30 mouse cellular contexts compared by ENCODE assay signal in the genomic region with DNA sequence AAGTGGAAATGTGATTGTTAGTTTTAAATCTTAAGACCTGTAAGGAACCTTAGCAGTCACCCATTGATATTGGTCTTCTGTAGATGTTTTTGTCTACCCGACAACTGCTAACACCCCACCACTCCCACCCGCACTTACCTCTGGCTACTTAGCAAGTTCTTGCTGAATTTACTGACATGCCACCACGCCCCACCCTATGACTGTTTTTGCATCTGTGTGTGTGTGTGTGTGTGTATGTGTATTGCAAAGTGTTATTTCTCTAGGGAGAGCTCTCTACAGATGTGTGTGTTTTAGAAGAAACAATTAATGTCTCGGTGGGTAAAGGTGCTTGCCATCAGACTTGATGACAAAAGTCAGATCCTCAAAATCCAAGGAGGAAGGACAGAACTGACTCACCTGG. TPM values are rescaled to one million over a fixed set of nuclear protein-coding genes. Genes with fewer than 3 reads are reported as not detected.
A peak's percentile ranks its signal among the peaks of the same experiment; 100 is the strongest.
DNase-seq lines count a peak whose midpoint lies in the region; ATAC-seq and TF ChIP-seq lines count a peak whose summit lies in the region.
"Had no signal": no experiment of that assay in that cellular context is flagged by ENCODE, and none has a peak within 500 bp of the region (broad histone marks: within the 10 kb centered on the region; RNA-seq: fewer than 3 reads in every experiment).

TSS of gene Gm17482 (plus strand) at position 301 of the 400 bp plus-strand sequence.

- no peaks in the 10 kb centered on the region for H3K27me3 ChIP-seq in forebrain, embryonic 15.5 days
- no peaks in the 10 kb centered on the region for H3K27me3 ChIP-seq in forebrain, embryonic 16.5 days (replicated peaks; ENCODE audit: control insufficient read depth, insufficient read depth, low read length)
- H3K27me3 ChIP-seq in hindbrain, postnatal 0 days (ENCODE audit: insufficient read depth, low read length) = no peaks in the 10 kb centered on the region
- no peaks in the 10 kb centered on the region for H3K27me3 ChIP-seq in hindbrain, embryonic 16.5 days (replicated peaks; ENCODE audit: control insufficient read depth, insufficient read depth, low read length)
- no peaks in the 10 kb centered on the region for H3K27me3 ChIP-seq in midbrain, embryonic 15.5 days (replicated peaks)
- no peaks in the 10 kb centered on the region for H3K27me3 ChIP-seq in midbrain, embryonic 16.5 days (ENCODE audit: control insufficient read depth, insufficient read depth, low read depth, low read length)
- H3K27me3 ChIP-seq: midbrain, embryonic 12.5 days had no signal

- 68% methylated on average over 4 of the region's 4 CpGs for whole genome bisulfite sequencing in forebrain, embryonic 15.5 days
- 74% methylated on average over 4 of the region's 4 CpGs for WGBS in forebrain, embryonic 16.5 days
- WGBS in hindbrain, postnatal 0 days = 76% methylated on average over 4 of the region's 4 CpGs
- 79% methylated on average over 4 of the region's 4 CpGs for WGBS in hindbrain, embryonic 16.5 days
- WGBS in midbrain, embryonic 15.5 days = 71% methylated on average over 4 of the region's 4 CpGs
- WGBS in midbrain, embryonic 16.5 days = 77% methylated on average over 4 of the region's 4 CpGs
- 48% methylated on average over 4 of the region's 4 CpGs for WGBS in olfactory bulb, adult 2 months

- H3K9ac ChIP-seq in forebrain, embryonic 15.5 days (replicated peaks) = no peak within 1 kb of the TSS
- no peak within 1 kb of the TSS for H3K9ac ChIP-seq in forebrain, embryonic 16.5 days (replicated peaks; ENCODE audit: low read depth, low read length)
- no peak within 1 kb of the TSS for H3K9ac ChIP-seq in hindbrain, postnatal 0 days (replicated peaks; ENCODE audit: low read length)
- H3K9ac ChIP-seq in hindbrain, embryonic 16.5 days (ENCODE audit: low read depth, low read length) = no peak within 1 kb of the TSS
- H3K9ac ChIP-seq in midbrain, embryonic 15.5 days = no peak within 1 kb of the TSS
- H3K9ac ChIP-seq in midbrain, embryonic 16.5 days (ENCODE audit: low read depth, low read length) = no peak within 1 kb of the TSS
- H3K9ac ChIP-seq: heart, embryonic 13.5 days; midbrain, embryonic 12.5 days had no signal

- no peaks in the 10 kb centered on the region for H3K36me3 ChIP-seq in forebrain, embryonic 15.5 days
- no peaks in the 10 kb centered on the region for H3K36me3 ChIP-seq in forebrain, embryonic 16.5 days (ENCODE audit: control insufficient read depth, insufficient read depth)
- H3K36me3 ChIP-seq in hindbrain, postnatal 0 days (ENCODE audit: insufficient read depth, low read length) = no peaks in the 10 kb centered on the region
- H3K36me3 ChIP-seq in hindbrain, embryonic 16.5 days (ENCODE audit: control insufficient read depth, insufficient read depth, low read length) = no peaks in the 10 kb centered on the region
- no peaks in the 10 kb centered on the region for H3K36me3 ChIP-seq in midbrain, embryonic 15.5 days (replicated peaks)
- H3K36me3 ChIP-seq in midbrain, embryonic 16.5 days (ENCODE audit: control insufficient read depth, insufficient read depth, low read length) = no peaks in the 10 kb centered on the region
- H3K36me3 ChIP-seq: heart, embryonic 13.5 days; midbrain, embryonic 12.5 days had no signal

- no peaks in the 10 kb centered on the region for H3K9me3 ChIP-seq in forebrain, embryonic 15.5 days
- no peaks in the 10 kb centered on the region for H3K9me3 ChIP-seq in forebrain, embryonic 16.5 days (ENCODE audit: control insufficient read depth, low read length)
- H3K9me3 ChIP-seq in hindbrain, postnatal 0 days (ENCODE audit: low read length) = no peaks in the 10 kb centered on the region
- H3K9me3 ChIP-seq in hindbrain, embryonic 16.5 days (ENCODE audit: control insufficient read depth, low read length) = no peaks in the 10 kb centered on the region
- H3K9me3 ChIP-seq in midbrain, embryonic 15.5 days = no peaks in the 10 kb centered on the region
- H3K9me3 ChIP-seq in midbrain, embryonic 16.5 days (replicated peaks; ENCODE audit: control insufficient read depth, low read length, poor library complexity, severe bottlenecking) = no peaks in the 10 kb centered on the region
- H3K9me3 ChIP-seq: heart, embryonic 13.5 days; midbrain, embryonic 12.5 days had no signal

- H3K27ac ChIP-seq in forebrain, embryonic 15.5 days (replicated peaks) = no peak within 1 kb of the TSS
- H3K27ac ChIP-seq in forebrain, embryonic 16.5 days (ENCODE audit: low read length) = no peak within 1 kb of the TSS
- H3K27ac ChIP-seq in hindbrain, postnatal 0 days = peak within 1 kb of the TSS; percentile 64
- no peak within 1 kb of the TSS for H3K27ac ChIP-seq in hindbrain, embryonic 16.5 days (ENCODE audit: low read depth, low read length)
- H3K27ac ChIP-seq in midbrain, embryonic 15.5 days = no peak within 1 kb of the TSS
- no peak within 1 kb of the TSS for H3K27ac ChIP-seq in midbrain, embryonic 16.5 days (ENCODE audit: low read length)
- H3K27ac ChIP-seq in olfactory bulb, adult 2 months (ENCODE audit: insufficient read depth, low read depth, low read length) = peak within 1 kb of the TSS; percentile 42; the same call in 1 of the 2 replicates
- H3K27ac ChIP-seq: heart, embryonic 13.5 days; midbrain, embryonic 12.5 days had no signal

- 0 out of 2 replicates have a peak, but pooled peaks have one; percentile 26 for ATAC-seq in forebrain, embryonic 15.5 days (replicated peaks)
- no peak for ATAC-seq in forebrain, embryonic 16.5 days
- no peak; the same call in 1 of the 2 replicates for ATAC-seq in hindbrain, postnatal 0 days
- ATAC-seq in hindbrain, embryonic 16.5 days = no peak
- peak; percentile 27; the same call in 1 of the 2 replicates for ATAC-seq in midbrain, embryonic 15.5 days (replicated peaks)
- ATAC-seq in midbrain, embryonic 16.5 days = no peak

- TF ChIP-seq POLR2A in olfactory bulb, adult 2 months (IDR thresholded peaks at IDR 0.05; ENCODE audit: insufficient read depth, low read depth, low read length) = no peak

- H3K4me2 ChIP-seq in forebrain, embryonic 15.5 days (replicated peaks) = no peak within 1 kb of the TSS
- H3K4me2 ChIP-seq in forebrain, embryonic 16.5 days (ENCODE audit: low read length) = no peak within 1 kb of the TSS
- no peak within 1 kb of the TSS for H3K4me2 ChIP-seq in hindbrain, postnatal 0 days (ENCODE audit: low read depth, low read length)
- no peak within 1 kb of the TSS for H3K4me2 ChIP-seq in hindbrain, embryonic 16.5 days (ENCODE audit: low read length)
- H3K4me2 ChIP-seq in midbrain, embryonic 15.5 days = no peak within 1 kb of the TSS
- H3K4me2 ChIP-seq in midbrain, embryonic 16.5 days (ENCODE audit: low read length) = no peak within 1 kb of the TSS
- H3K4me2 ChIP-seq: heart, embryonic 13.5 days; midbrain, embryonic 12.5 days had no signal

- H3K4me1 ChIP-seq in forebrain, embryonic 15.5 days = peaks cover 12% of the 10 kb centered on the region; the same call in 1 of the 2 replicates
- H3K4me1 ChIP-seq in forebrain, embryonic 16.5 days (replicated peaks; ENCODE audit: control insufficient read depth, insufficient read depth, low read length) = peaks cover 6% of the 10 kb centered on the region; the same call in 1 of the 2 replicates
- H3K4me1 ChIP-seq in hindbrain, postnatal 0 days (ENCODE audit: insufficient read depth, low read length) = no peaks in the 10 kb centered on the region; the same call in 1 of the 2 replicates
- H3K4me1 ChIP-seq in hindbrain, embryonic 16.5 days (ENCODE audit: control insufficient read depth, insufficient read depth, low read depth, low read length) = no peaks in the 10 kb centered on the region; the same call in 1 of the 2 replicates
- H3K4me1 ChIP-seq in midbrain, embryonic 15.5 days = no peaks in the 10 kb centered on the region
- no peaks in the 10 kb centered on the region for H3K4me1 ChIP-seq in midbrain, embryonic 16.5 days (ENCODE audit: control insufficient read depth, insufficient read depth, low read length)
- peaks cover 8% of the 10 kb centered on the region for H3K4me1 ChIP-seq in olfactory bulb, adult 2 months (ENCODE audit: control insufficient read depth, insufficient read depth, low read length)
- H3K4me1 ChIP-seq: heart, embryonic 13.5 days; midbrain, embryonic 12.5 days had no signal

- DNase-seq in hindbrain, postnatal 0 days (ENCODE audit: low spot score) = no peak

- no peak within 1 kb of the TSS for H3K4me3 ChIP-seq in forebrain, embryonic 15.5 days
- no peak within 1 kb of the TSS for H3K4me3 ChIP-seq in forebrain, embryonic 16.5 days (replicated peaks; ENCODE audit: low read length)
- H3K4me3 ChIP-seq in hindbrain, postnatal 0 days (ENCODE audit: low read length) = no peak within 1 kb of the TSS
- H3K4me3 ChIP-seq in hindbrain, embryonic 16.5 days (ENCODE audit: low read length) = no peak within 1 kb of the TSS
- no peak within 1 kb of the TSS for H3K4me3 ChIP-seq in midbrain, embryonic 15.5 days
- H3K4me3 ChIP-seq in midbrain, embryonic 16.5 days (ENCODE audit: low read depth, low read length) = no peak within 1 kb of the TSS
- H3K4me3 ChIP-seq in olfactory bulb, adult 2 months (ENCODE audit: insufficient read depth, low read depth, low read length) = no peak within 1 kb of the TSS
- H3K4me3 ChIP-seq: heart, embryonic 13.5 days; midbrain, embryonic 12.5 days; myocyte had no signal

- TF ChIP-seq CTCF in hindbrain, postnatal 0 days (IDR thresholded peaks at IDR 0.05; ENCODE audit: low read depth) = no peak
- no peak for TF ChIP-seq CTCF in olfactory bulb, adult 2 months (IDR thresholded peaks at IDR 0.05; ENCODE audit: insufficient read depth, low read depth, low read length)

RNA-seq across cellular contexts. Expression of gene Gm17482, which starts in this region (rescaled TPM):
- polyA plus RNA-seq in forebrain, embryonic 15.5 days (2015; fragmentation: Nextera tagmentation; extraction: Ambion mirVana) = not detected in 2 replicates
- polyA plus RNA-seq in forebrain, embryonic 16.5 days (2015; fragmentation: Nextera tagmentation; extraction: Ambion mirVana) = not detected in 2 replicates
- total RNA-seq in hindbrain, postnatal 0 days (2014; rRNA removed) = not detected in 2 replicates
- not detected in 2 replicates for polyA plus RNA-seq in hindbrain, postnatal 0 days (2015; fragmentation: Nextera tagmentation; extraction: Ambion mirVana)
- polyA plus RNA-seq in hindbrain, embryonic 16.5 days (2015; fragmentation: Nextera tagmentation; extraction: Ambion mirVana) = not detected in 2 replicates
- not detected in 2 replicates for polyA plus RNA-seq in midbrain, embryonic 15.5 days (2015; fragmentation: Nextera tagmentation; extraction: Ambion mirVana)
- polyA plus RNA-seq in midbrain, embryonic 16.5 days (2015; fragmentation: Nextera tagmentation; extraction: Ambion mirVana) = not detected in 2 replicates
- polyA plus RNA-seq in olfactory bulb, adult 2 months (2012; ENCODE audit: insufficient read depth, insufficient read length, low replicate concordance, missing spikeins) = not detected in 2 replicates
- total RNA-seq: adrenal gland, postnatal 25 days; gastrocnemius, adult 18-20 months; heart, postnatal 14 days; layer of hippocampus, postnatal 14 days; left cerebral cortex, postnatal 10 days; liver, adult 2 months; megakaryocyte, adult 5-6 weeks had no signal
- polyA plus RNA-seq: brain, embryonic 14.5 days; CD4-positive, CD25-positive, alpha-beta regulatory T cell, adult 4 months; cortical plate, adult 2 months; embryonic facial prominence, embryonic 11.5 days; forebrain, embryonic 11.5 days; gonadal fat pad, adult 2 months; heart, embryonic 13.5 days; hindbrain, embryonic 11.5 days; kidney, embryonic 16.5 days; large intestine, adult 2 months; limb, embryonic 11.5 days; liver, adult 2 months; liver, embryonic 16.5 days; midbrain, embryonic 12.5 days; myocyte; neural tube, embryonic 14.5 days; testis, adult 2 months had no signal

Comparison
In these comparisons a context has a peak if more than half of its experiments do, and no peak if none do; other contexts are left out.
1. H3K27ac ChIP-seq: peak in hindbrain, postnatal 0 days (single experiment) and olfactory bulb, adult 2 months (single experiment); none in forebrain, embryonic 15.5 days (single experiment), forebrain, embryonic 16.5 days (single experiment), hindbrain, embryonic 16.5 days (single experiment), midbrain, embryonic 15.5 days (single experiment) and midbrain, embryonic 16.5 days (single experiment).
2. Peak in ATAC-seq in forebrain, embryonic 15.5 days; RNA of the gene not detected or under 1 TPM.
3. Peak in ATAC-seq in midbrain, embryonic 15.5 days; RNA of the gene not detected or under 1 TPM.